Mouse (Mus musculus) stomach, postnatal 0 days (tissue): ENCODE results near the gene Phf13.

Experiments
- CTCF ChIP-seq: IDR thresholded peaks from 2 replicates; pipeline ENCODE4 v1.5.1; 2016; ENCODE audit warnings: antibody characterized with exemption, low read depth, mild to moderate bottlenecking, moderate library complexity
- EP300 ChIP-seq: optimal IDR thresholded peaks from 2 replicates; pipeline ENCODE3; 2016; ENCODE audit warnings: antibody characterized with exemption

- TF ChIP-seq CTCF (no peak), EP300 (no peak)
Observed at GRCm38 (mm10) chr4:152010707-152011134, 14.7 kb upstream of the Phf13 start.
